Mouse (Mus musculus) frontal cortex, postnatal 14 days (tissue): ENCODE measurements around the gene Pla2g4b.
A peak's percentile ranks its signal among the peaks of the same experiment; 100 is the strongest.

Source experiments
- DNase-seq, 2 experiments: peaks; one replicate each; pipeline ENCODE4 v3.0.0; 2022; ENCODE audit warnings: low spot score in 2 of 2

Gene Pla2g4b

DNA sequence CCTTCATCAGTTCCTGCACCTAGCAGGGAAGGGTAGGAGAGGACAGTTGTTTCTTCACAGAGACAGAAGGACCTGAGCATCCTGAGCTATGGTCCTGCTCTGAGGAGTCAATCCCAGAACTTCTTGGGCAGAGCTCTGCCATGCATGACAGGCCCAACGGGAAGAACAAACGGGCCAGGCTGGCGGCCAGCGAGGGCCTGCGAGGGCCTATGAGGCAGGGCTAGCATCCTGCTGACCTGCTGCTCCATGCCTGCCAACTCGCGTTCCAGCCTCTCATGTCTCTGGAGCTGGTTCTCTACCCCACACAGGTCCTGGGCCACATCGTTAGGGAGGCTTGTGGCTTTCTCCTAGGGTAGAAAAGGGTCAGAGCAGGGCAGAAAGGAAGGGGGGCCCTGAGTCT, 29.0 kb downstream of the Pla2g4b start:
- DNase-seq: no peak

DNA sequence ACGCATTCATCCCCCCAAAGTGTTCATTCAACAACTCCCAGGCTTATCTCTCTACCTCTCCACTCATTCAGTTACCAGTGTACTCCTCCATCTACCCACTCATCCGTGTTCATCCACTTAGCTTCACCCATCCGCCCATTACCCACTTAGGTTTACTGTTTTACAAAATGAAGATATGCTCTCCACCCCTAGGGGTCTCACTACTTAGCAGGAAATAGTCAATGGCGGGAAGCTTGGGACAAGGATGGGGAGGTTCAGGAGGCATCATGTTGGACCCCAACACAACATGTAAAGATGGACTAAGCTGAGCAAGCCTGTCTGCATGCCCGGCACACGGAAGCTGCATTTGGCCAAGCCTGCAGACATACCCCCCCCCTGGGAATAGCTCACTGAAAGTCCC, 31.4 kb downstream of the Pla2g4b start:
- no peak for DNase-seq

DNA sequence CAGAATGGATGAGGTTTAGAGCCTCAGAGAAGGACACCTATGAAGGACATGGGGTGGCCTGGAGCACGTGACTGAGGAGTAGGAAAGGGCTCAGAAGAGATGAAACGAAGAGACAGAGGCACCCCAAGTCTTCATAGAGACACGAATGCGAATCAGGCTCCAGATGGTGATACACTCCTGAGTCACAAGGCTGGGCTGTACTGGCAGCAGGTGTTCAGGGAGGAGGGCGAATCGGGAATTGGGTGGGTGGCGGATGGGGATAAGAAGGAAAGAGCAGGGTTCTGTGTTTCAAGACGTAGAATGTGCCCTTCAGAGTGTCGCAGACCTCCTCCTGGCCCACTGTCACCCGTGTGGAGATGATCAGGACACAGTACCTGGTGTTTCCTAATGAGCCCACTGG, 32.0 kb downstream of the Pla2g4b start:
- DNase-seq: no peak

GRCm38 (mm10) chr2:120066224-120066623, 33.0 kb downstream of the Pla2g4b start:
- no peak for DNase-seq

DNA sequence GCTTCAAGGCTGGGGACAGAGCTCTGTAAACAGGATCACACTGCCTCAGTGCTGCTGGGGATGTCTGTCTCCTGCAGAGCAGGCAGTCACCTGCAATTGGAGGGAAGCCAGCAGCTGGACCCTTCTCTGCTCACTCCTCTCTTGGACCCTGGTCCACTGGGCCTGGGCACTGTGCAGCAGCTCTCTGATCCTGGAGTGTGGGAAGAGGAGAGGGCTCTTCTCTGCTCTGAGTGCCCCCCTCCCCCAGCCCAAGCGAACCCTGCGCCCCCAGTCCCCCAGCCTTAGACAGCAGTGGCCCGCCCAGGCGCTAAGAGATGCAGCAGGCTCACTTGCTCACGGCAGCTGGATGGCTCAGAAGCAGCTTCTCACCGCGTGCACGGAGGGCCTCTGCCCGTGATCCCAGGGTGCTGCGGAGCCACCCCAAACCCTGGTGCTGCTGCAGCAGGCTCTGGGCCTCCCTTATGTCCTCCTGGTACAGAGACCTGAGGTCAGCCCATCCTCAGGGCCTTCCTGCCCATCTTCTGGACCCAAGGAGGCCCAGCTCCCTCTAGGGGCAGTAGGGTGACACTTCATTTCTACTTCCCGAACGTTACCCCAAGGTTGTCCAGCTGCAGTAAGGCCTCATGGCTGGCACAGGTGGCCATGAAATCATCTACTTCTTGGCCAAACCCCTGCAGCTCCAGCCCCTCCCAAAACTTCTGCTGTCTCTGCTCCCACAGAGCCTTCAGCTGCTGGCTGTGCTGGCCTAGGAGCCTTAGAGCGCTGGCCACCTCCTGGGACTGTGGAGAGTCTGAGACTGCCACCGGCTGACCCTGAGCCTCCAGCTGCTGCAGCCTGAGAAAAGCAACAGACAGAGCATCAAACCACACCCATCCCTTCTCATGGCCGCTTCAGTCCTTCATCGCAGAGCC, 35.6 kb downstream of the Pla2g4b start:
- DNase-seq: no peak

DNA sequence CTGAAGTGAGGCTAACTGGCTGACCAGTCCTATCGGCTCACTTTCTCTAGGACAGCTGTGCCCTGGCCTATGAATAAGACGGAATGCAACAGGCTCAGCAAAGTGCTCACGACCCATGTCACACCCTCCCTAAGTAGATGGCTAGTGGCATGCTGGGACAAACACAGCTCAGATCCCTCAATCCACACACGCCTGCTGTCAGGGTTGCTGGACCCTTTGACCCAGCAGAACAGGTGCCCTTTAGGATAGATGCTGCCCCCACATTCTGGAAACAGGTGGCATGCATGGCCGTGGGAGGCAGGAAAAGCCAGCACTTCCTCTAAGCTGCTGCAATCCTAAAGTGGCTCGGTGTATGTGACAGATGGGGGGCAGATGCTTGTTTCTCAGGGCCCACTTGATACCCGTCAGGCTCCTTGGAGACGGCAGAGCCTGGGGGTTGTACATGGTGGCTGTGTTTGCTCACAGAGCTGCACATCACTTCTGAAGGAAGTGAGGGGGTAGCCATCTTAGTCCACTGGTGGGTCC, 36.3 kb downstream of the Pla2g4b start:
- DNase-seq: peak; percentile 53 to 71

DNA sequence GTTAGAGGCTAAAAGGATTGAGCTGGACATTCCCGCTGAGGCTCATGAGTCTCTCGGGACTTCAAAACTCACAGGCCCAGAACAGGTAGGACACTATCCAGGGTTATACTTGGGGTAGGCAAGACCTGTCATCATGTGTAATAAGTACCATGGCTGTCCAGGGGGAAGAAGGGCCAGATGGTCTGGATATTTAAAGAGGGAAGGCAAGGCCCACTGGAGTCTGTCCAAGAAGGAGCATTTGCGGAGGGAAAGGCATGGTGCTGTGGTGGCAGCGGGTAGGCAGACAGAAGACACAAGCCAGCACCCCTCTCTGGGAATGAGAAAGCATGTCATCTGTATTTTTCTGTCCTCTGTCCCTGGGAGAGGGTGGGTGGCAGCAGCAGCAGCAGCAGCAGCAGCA, 40.9 kb downstream of the Pla2g4b start:
- no peak for DNase-seq

- DNase-seq: no peak
Observed at GRCm38 (mm10) chr2:120076076-120076705, 43.0 kb downstream of the Pla2g4b start.

GRCm38 (mm10) chr2:120082416-120082815, 49.2 kb downstream of the Pla2g4b start:
- DNase-seq: no peak

- DNase-seq: peak in 1 of 2 experiments; percentile 34
Observed at GRCm38 (mm10) chr2:120084593-120085361, 51.6 kb downstream of the Pla2g4b start.

DNA sequence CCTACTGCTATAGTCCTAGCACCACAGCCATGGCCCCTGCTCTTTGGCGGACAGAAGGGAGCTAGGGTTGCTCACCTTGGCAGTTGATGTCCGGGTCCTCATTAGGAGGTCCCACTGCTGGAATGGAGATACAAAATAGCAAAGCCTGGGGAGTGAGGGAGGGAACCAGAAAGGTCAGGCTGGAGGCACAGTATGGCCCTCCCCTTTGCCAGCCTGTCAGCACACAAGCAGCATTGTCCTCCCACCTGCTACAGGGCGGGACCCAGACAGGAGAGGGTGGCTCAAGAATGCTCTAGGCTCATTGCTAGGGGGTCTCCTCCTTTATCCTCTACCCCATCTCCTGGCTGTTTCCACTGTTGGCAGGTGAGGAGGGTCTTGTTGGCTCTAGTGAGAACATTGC, 52.8 kb downstream of the Pla2g4b start:
- DNase-seq: no peak

DNA sequence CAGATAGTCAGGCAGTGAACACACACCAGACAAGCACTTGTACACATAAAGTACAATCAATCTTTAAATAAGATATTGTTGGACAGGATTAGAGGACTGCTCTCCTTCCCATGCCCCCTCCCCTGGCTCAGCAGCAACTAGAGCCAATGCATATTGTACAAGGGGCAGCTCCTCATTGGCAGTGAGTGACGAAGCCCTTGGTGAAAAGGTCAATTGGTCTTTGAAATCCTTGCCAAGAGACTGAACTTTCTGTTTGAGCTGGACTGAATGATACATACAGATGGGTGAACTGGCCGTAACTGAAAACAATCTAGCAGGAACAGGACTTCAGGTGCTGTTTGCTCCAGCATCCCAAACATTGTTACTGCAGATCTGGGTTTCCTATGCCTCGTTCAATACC, 54.2 kb downstream of the Pla2g4b start:
- DNase-seq: no peak

DNA sequence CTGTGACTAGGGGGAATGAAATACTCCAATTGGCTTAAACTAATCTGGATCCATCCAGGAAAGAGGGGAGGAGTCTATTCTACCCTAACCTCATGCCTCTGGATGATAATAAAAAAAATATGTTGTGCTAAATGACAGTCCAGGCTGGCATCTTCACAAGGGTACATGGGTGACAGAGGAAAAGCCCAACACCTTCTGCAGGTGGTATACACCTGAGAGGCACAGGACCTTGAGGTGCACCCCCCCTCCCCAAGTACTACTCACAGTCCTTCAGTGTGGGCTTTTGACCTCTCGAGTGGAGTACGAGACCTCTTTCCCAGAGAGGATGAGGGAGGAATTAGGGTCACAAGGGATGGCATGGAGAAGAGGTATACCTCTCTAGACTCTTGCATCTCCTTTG, 54.7 kb downstream of the Pla2g4b start:
- DNase-seq: no peak

DNA sequence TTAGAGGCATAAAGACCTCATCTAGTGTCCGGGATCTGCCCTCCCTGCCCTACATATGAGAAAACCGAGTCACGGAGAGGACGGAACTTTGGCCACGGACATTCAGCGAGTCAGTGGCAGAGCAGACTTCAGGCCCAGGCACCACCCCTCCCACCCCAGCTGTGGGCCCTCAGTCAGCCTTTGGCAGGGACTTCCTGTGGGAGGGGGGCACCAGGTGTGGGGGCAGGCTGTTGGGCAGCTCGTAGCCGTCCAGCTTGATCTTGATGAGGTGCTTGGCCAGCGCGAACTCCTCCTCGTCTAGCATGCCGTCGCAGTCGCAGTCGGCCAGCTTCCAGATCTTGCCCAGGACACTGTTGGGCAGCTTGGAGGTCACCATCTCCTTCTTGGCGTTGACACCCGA, 57.8 kb downstream of the Pla2g4b start:
- no peak for DNase-seq
